Mouse (Mus musculus) CH12.LX (cell line): ENCODE data around the gene Zfp882. TPM values are rescaled to one million over a fixed set of nuclear protein-coding genes. Genes with fewer than 3 reads are reported as not detected.
"Not testable (repeated sequence)": the region's sequence is repeated elsewhere in the genome, so short reads cannot be mapped to it uniquely, and the experiment has no call there.

Experiments
- DNase-seq: peaks from one replicate; pipeline ENCODE4 v3.0.0-alpha.2; 2013; ENCODE audit errors: extremely low read depth
- H3K27ac ChIP-seq: 2 replicates; pipeline ENCODE4 v1.5.1; 2012; ENCODE audit warnings: low read depth, mild to moderate bottlenecking, control low read depth, moderate library complexity; ENCODE audit not compliant: insufficient read depth
- H3K27me3 ChIP-seq: replicated peaks from 2 replicates; pipeline ENCODE3; 2012; ENCODE audit warnings: inconsistent platforms
- H3K36me3 ChIP-seq, 2 experiments: replicated peaks in 1 of 2; 2 replicates each; pipeline versions ENCODE3 to v1.6.1; 2012; ENCODE audit warnings: inconsistent platforms in 1 of 2, low read length in 1 of 2, mild to moderate bottlenecking in 1 of 2, mixed read lengths in 1 of 2, moderate library complexity in 1 of 2; ENCODE audit not compliant: control insufficient read depth in 1 of 2, insufficient read depth in 1 of 2
- H3K4me1 ChIP-seq, 2 experiments: 2 replicates each; pipeline ENCODE4 v1.6.1; 2012; ENCODE audit warnings: inconsistent platforms in 1 of 2, moderate library complexity in 1 of 2; ENCODE audit not compliant: insufficient read depth in 2 of 2, control insufficient read depth in 1 of 2
- H3K4me2 ChIP-seq: 2 replicates; pipeline ENCODE4 v1.6.1; 2012; ENCODE audit warnings: low read depth, mild to moderate bottlenecking, control low read depth; ENCODE audit not compliant: poor library complexity, insufficient read depth, severe bottlenecking
- H3K4me3 ChIP-seq, 3 experiments: fragments of 150-350 bp in 1 of 3; sonication (generic) in 1 of 3; replicated peaks in 1 of 3; 2 replicates each; pipeline versions ENCODE3 to v1.5.1; 2011 to 2012; ENCODE audit warnings: low read depth in 2 of 3, low read length in 2 of 3, mild to moderate bottlenecking in 2 of 3, moderate library complexity in 2 of 3, control low read depth in 1 of 3, improper control_type of control experiment in 1 of 3, inconsistent platforms in 1 of 3, mixed read lengths in 1 of 3; ENCODE audit not compliant: poor library complexity in 1 of 3
- H3K79me2 ChIP-seq: replicated peaks from 2 replicates; pipeline ENCODE4 v1.6.1; 2012; ENCODE audit warnings: mild to moderate bottlenecking, moderate library complexity; ENCODE audit not compliant: control insufficient read depth, poor library complexity, insufficient read depth, severe bottlenecking; ENCODE audit errors: extremely low read depth
- H3K9ac ChIP-seq: 2 replicates; pipeline ENCODE4 v1.6.1; 2012; ENCODE audit warnings: low read depth, mild to moderate bottlenecking, control low read depth, moderate library complexity; ENCODE audit not compliant: insufficient read depth
- H3K9me3 ChIP-seq: replicated peaks from 2 replicates; pipeline ENCODE3; 2012; ENCODE audit warnings: low read length, inconsistent platforms, mixed read lengths
- CHD1 ChIP-seq: IDR thresholded peaks from 2 replicates; pipeline ENCODE4 v1.6.1; 2012; ENCODE audit warnings: low read depth, low read length, improper control_type of control experiment, inconsistent platforms
- CHD2 ChIP-seq: IDR thresholded peaks from 2 replicates; pipeline ENCODE4 v1.6.1; 2011; ENCODE audit warnings: low read length, improper control_type of control experiment
- EP300 ChIP-seq: IDR thresholded peaks from 2 replicates; pipeline ENCODE4 v1.6.1; 2011; ENCODE audit warnings: low read length, improper control_type of control experiment
- ETS1 ChIP-seq: conservative IDR thresholded peaks from 2 replicates; pipeline ENCODE4 v1.6.1; 2012; ENCODE audit warnings: low read depth, mild to moderate bottlenecking, inconsistent platforms, low read length, improper control_type of control experiment, moderate library complexity
- HCFC1 ChIP-seq: IDR thresholded peaks from 2 replicates; pipeline ENCODE4 v1.6.1; 2012; ENCODE audit warnings: low read depth, mild to moderate bottlenecking, inconsistent platforms, low read length, improper control_type of control experiment
- MAFK ChIP-seq: IDR thresholded peaks from 2 replicates; pipeline ENCODE4 v1.6.1; 2011; ENCODE audit warnings: low read length, improper control_type of control experiment; ENCODE audit not compliant: insufficient replicate concordance
- MAX ChIP-seq: IDR thresholded peaks from 2 replicates; pipeline ENCODE4 v1.6.1; 2011; ENCODE audit warnings: low read length, improper control_type of control experiment
- MEF2A ChIP-seq: IDR thresholded peaks from 2 replicates; pipeline ENCODE4 v1.6.1; 2014; ENCODE audit warnings: low read depth, mild to moderate bottlenecking, inconsistent platforms, low read length, improper control_type of control experiment, borderline replicate concordance
- MYC ChIP-seq: IDR thresholded peaks from 2 replicates; pipeline ENCODE4 v1.6.1; 2011; ENCODE audit warnings: low read depth, mild to moderate bottlenecking, improper control_type of control experiment, low read length
- NRF1 ChIP-seq: IDR thresholded peaks from 2 replicates; pipeline ENCODE4 v1.6.1; 2014; ENCODE audit warnings: low read depth, mild to moderate bottlenecking, inconsistent platforms, low read length, improper control_type of control experiment, moderate library complexity
- RAD21 ChIP-seq: IDR thresholded peaks from 2 replicates; pipeline ENCODE4 v1.6.1; 2011; ENCODE audit warnings: low read depth, mild to moderate bottlenecking, low read length, improper control_type of control experiment, moderate library complexity
- SIN3A ChIP-seq: IDR thresholded peaks from 2 replicates; pipeline ENCODE4 v1.6.1; 2012; ENCODE audit warnings: low read length, improper control_type of control experiment, inconsistent platforms
- TCF12 ChIP-seq: IDR thresholded peaks from 2 replicates; pipeline ENCODE4 v1.6.1; 2014; ENCODE audit warnings: low read depth, mild to moderate bottlenecking, inconsistent platforms, low read length, improper control_type of control experiment
- UBTF ChIP-seq: IDR thresholded peaks from 2 replicates; pipeline ENCODE4 v1.6.1; 2012; ENCODE audit warnings: low read depth, mild to moderate bottlenecking, inconsistent platforms, low read length, improper control_type of control experiment, moderate library complexity
- ZMIZ1 ChIP-seq: IDR thresholded peaks from 2 replicates; pipeline ENCODE4 v1.6.1; 2012; ENCODE audit warnings: low read depth, mild to moderate bottlenecking, inconsistent platforms, low read length, improper control_type of control experiment
- dilution Hi-C: fragments of 300-500 bp; cut with MboI; formaldehyde crosslinking; loops from 2 replicates; pipeline ENCODE4 v1.14.3; 2020; ENCODE audit warnings: low sequenced_read_pairs; ENCODE audit not compliant: extremely low pct_unique_long_range_greater_than_20kb, extremely low pct_ligation_motif_present
- in situ Hi-C: fragments of 300-500 bp; cut with MboI; formaldehyde crosslinking; loops from 3 replicates; pipeline ENCODE4 v1.14.3; 2019; ENCODE audit warnings: low sequenced_read_pairs, low pct_ligation_motif_present, low pct_unique_long_range_greater_than_20kb, mixed read lengths
- polyA plus RNA-seq: library from polyadenylated mRNA; unstranded; fragments of >175 nt; gene quantifications from 2 replicates; pipeline ENCODE4 v1.2.1, GENCODE M21; 2012; ENCODE audit warnings: low read depth; ENCODE audit not compliant: insufficient read length
- total RNA-seq, 2 experiments: library from RNA; depleted of rRNA; stranded (reverse); fragments of 300-350 nt in 1 of 2; fragments of >200 nt in 1 of 2; gene quantifications; 2 replicates each; pipeline ENCODE4 v1.2.3; 2012 to 2014

Zfp882 gene
- total and polyA plus RNA-seq, 3 experiments, result 2.6 to 5.2 (median 4.0) TPM

GRCm38 (mm10) chr8:71922567-71923401 is 14.4 kb downstream of the Zfp882 start (continued):
- no peak for TF ChIP-seq EP300
- no peak for TF ChIP-seq MAFK
- TF ChIP-seq TCF12, result peak; percentile 59; the same call in 1 of the 2 replicates

- Histone ChIP-seq H3K4me1 (peaks cover 4 to 40% of the 10 kb centered on the region in 2 experiments; a peak in 3 of 4 replicates), H3K27me3 (no peaks in the 10 kb centered on the region), H3K4me3 (no peak overlapping the region), H3K27ac (no peak overlapping the region), H3K9ac (no peak overlapping the region), H3K9me3 (no peaks in the 10 kb centered on the region), H3K36me3 (peaks cover 24 to 45% of the 10 kb centered on the region in 2 experiments), H3K79me2 (peaks cover 13% of the 10 kb centered on the region), H3K4me2 (no peak overlapping the region)
- dilution Hi-C loops, result no loop called here
- no peak for DNase-seq
- TF ChIP-seq CHD1, result no peak
- in situ Hi-C loops, result no loop called here
Observed at GRCm38 (mm10) chr8:71925791-71926190, 17.4 kb downstream of the Zfp882 start.

GRCm38 (mm10) chr8:71926551-71926950 is 18.1 kb downstream of the Zfp882 start:
- H3K4me3 ChIP-seq, result no peak overlapping the region
- H3K4me2 ChIP-seq, result no peak overlapping the region
- no peak overlapping the region for H3K27ac ChIP-seq
- peaks cover 13% of the 10 kb centered on the region for H3K79me2 ChIP-seq
- no peaks in the 10 kb centered on the region for H3K27me3 ChIP-seq
- H3K9ac ChIP-seq, result no peak overlapping the region
- no peak for TF ChIP-seq CHD2
- no peak for TF ChIP-seq TCF12
- TF ChIP-seq RAD21, result no peak
- no peak for TF ChIP-seq UBTF
- TF ChIP-seq MEF2A, result no peak
- no peak for TF ChIP-seq MYC
- H3K4me1 ChIP-seq, result peaks cover 4 to 40% of the 10 kb centered on the region in 2 experiments; a peak in 3 of 4 replicates
- DNase-seq, result no peak
- dilution Hi-C loops (no loop called here), in situ Hi-C loops (no loop called here)
- H3K36me3 ChIP-seq, result peaks cover 30 to 51% of the 10 kb centered on the region in 2 experiments
- H3K9me3 ChIP-seq, result no peaks in the 10 kb centered on the region

GRCm38 (mm10) chr8:71927779-71928178 is 19.4 kb downstream of the Zfp882 start:
- Histone ChIP-seq H3K9me3 (no peaks in the 10 kb centered on the region), H3K27ac (no peak overlapping the region), H3K4me2 (no peak overlapping the region), H3K4me3 (no peak overlapping the region), H3K4me1 (peaks cover 4 to 38% of the 10 kb centered on the region in 2 experiments; a peak in 3 of 4 replicates), H3K9ac (no peak overlapping the region), H3K36me3 (peaks cover 30 to 54% of the 10 kb centered on the region in 2 experiments), H3K79me2 (peaks cover 13% of the 10 kb centered on the region), H3K27me3 (no peaks in the 10 kb centered on the region)
- in situ Hi-C loops, result no loop called here
- dilution Hi-C loops, result no loop called here
- DNase-seq, result no peak
- TF ChIP-seq ETS1 (no peak), CHD2 (no peak), EP300 (no peak), MEF2A (no peak), NRF1 (no peak), MAX (no peak), HCFC1 (no peak), SIN3A (no peak), ZMIZ1 (no peak)

GRCm38 (mm10) chr8:71938037-71938436 is 29.6 kb downstream of the Zfp882 start:
- H3K79me2 ChIP-seq, dilution Hi-C loops, H3K27ac ChIP-seq, DNase-seq, H3K9me3 ChIP-seq, H3K9ac ChIP-seq, H3K4me3 ChIP-seq, H3K4me2 ChIP-seq, in situ Hi-C loops, H3K36me3 ChIP-seq, H3K27me3 ChIP-seq: not testable (repeated sequence)
- H3K4me1 ChIP-seq, result peaks cover 7 to 11% of the 10 kb centered on the region in 2 experiments
